Mouse (Mus musculus) stomach, embryonic 16.5 days (tissue): ENCODE data around the gene Efna5. TPM values are rescaled to one million over a fixed set of nuclear protein-coding genes. Genes with fewer than 3 reads are reported as not detected.
A peak's percentile ranks its signal among the peaks of the same experiment; 100 is the strongest.

Source experiments
- ATAC-seq: fragments of 200-750 bp; cut with Nextera tagmentation; 2 replicates; pipeline ENCODE4 v1.8.0; 2017; ENCODE audit warnings: moderate number of reproducible peaks, moderate TSS enrichment; ENCODE audit not compliant: insufficient read depth, low FRiP score
- H3K27ac ChIP-seq: fragments of 300-500 bp; sonication (generic); 2 replicates; pipeline ENCODE4 v1.5.1; 2014; ENCODE audit warnings: low read length
- H3K27me3 ChIP-seq: fragments of 300-500 bp; sonication (generic); 2 replicates; pipeline ENCODE4 v1.6.1; 2014; ENCODE audit warnings: low read length, control low read depth, mixed read lengths; ENCODE audit not compliant: control insufficient read depth, insufficient read depth
- H3K36me3 ChIP-seq: fragments of 300-500 bp; sonication (generic); 2 replicates; pipeline ENCODE4 v1.6.1; 2014; ENCODE audit warnings: low read length; ENCODE audit not compliant: control insufficient read depth, insufficient read depth
- H3K4me1 ChIP-seq: fragments of 300-500 bp; sonication (generic); 2 replicates; pipeline ENCODE4 v1.6.1; 2014; ENCODE audit warnings: low read length, control low read depth, mixed read lengths; ENCODE audit not compliant: control insufficient read depth, insufficient read depth
- H3K4me2 ChIP-seq: fragments of 300-500 bp; sonication (generic); 2 replicates; pipeline ENCODE4 v1.6.1; 2014; ENCODE audit warnings: low read depth, low read length, mixed read lengths
- H3K4me3 ChIP-seq: fragments of 300-500 bp; sonication (generic); replicated peaks from 2 replicates; pipeline ENCODE4 v1.5.1; 2014; ENCODE audit warnings: mild to moderate bottlenecking, low read length
- H3K9ac ChIP-seq: fragments of 300-500 bp; sonication (generic); 2 replicates; pipeline ENCODE4 v1.6.1; 2014; ENCODE audit warnings: low read length
- H3K9me3 ChIP-seq: fragments of 300-500 bp; sonication (generic); replicated peaks from 2 replicates; pipeline ENCODE4 v1.6.1; 2016; ENCODE audit warnings: low read length, control low read depth; ENCODE audit not compliant: control insufficient read depth
- WGBS: fragments of 180-500 bp; shearing (Covaris S2); extraction: QIAGEN DNeasy Blood & Tissue Kit; methylation state at CpG from one replicate; pipeline ENCODE4 v1.1.7; 2014; 5-methylcytosine and 5-hydroxymethylcytosine counted together
- polyA plus RNA-seq: library from polyadenylated mRNA; unstranded; fragments of >200 nt; fragmentation: Nextera tagmentation; extraction: Ambion mirVana; gene quantifications from 2 replicates; pipeline ENCODE4 v1.2.1, GENCODE M21; 2015

The Efna5 gene
- polyA plus RNA-seq, 1 experiment from 2014 or later = 36.9 TPM

DNA sequence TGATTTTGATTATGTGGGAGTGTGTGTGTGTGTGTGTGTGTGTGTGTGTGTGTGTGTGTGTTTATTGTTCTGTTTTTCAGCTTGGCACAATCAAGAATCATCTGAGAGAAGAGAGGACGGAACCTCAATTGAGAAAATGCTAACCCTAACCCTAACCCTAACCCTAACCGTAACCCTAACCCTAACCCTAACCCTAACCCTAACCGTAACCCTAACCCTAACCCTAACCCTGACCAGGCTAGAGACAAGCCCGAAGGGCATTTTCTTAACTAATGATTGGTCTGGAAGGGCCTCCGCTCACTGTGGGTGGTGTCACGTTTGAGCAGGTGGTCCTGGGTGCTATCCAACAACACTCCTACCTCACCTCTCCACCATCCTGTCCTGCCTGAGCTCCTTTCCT, 143.7 kb downstream of the Efna5 start:
- 84% methylated on average over 6 of the region's 6 CpGs for WGBS
- Histone ChIP-seq H3K4me3 (no peak overlapping the region), H3K4me1 (peaks cover 17% of the 10 kb centered on the region), H3K36me3 (no peaks in the 10 kb centered on the region), H3K4me2 (no peak overlapping the region), H3K27me3 (no peaks in the 10 kb centered on the region), H3K9ac (no peak overlapping the region), H3K27ac (no peak overlapping the region), H3K9me3 (0 out of 2 replicates have a peak, but pooled peaks cover 4% of the 10 kb centered on the region)
- peak; percentile 78; the same call in 1 of the 2 replicates for ATAC-seq

DNA sequence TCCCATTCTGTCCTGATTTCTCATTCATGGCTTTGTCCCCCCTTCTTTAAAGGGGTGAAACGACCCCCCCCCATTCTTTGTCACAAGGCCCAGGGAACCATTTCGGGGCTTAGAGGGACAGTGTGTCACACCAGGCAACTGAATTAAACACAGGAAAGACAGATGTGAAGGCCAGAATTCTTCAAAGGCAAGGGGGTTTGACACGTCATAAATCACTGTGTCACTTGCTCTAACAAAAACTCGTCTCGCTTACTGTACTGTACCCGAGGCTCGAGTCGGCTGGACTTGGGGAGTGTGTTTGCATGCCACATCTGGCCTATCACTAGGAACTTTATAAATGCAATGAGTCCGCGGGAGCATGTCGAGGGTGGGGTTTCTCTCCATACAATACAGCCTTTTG, 145.2 kb downstream of the Efna5 start:
- Histone ChIP-seq H3K4me1 (peaks cover 17% of the 10 kb centered on the region), H3K4me3 (no peak overlapping the region), H3K9ac (no peak overlapping the region), H3K27me3 (no peaks in the 10 kb centered on the region), H3K9me3 (0 out of 2 replicates have a peak, but pooled peaks cover 4% of the 10 kb centered on the region), H3K36me3 (no peaks in the 10 kb centered on the region), H3K4me2 (no peak overlapping the region), H3K27ac (no peak overlapping the region)
- ATAC-seq = no peak
- 15% methylated on average over 11 of the region's 11 CpGs for WGBS

DNA sequence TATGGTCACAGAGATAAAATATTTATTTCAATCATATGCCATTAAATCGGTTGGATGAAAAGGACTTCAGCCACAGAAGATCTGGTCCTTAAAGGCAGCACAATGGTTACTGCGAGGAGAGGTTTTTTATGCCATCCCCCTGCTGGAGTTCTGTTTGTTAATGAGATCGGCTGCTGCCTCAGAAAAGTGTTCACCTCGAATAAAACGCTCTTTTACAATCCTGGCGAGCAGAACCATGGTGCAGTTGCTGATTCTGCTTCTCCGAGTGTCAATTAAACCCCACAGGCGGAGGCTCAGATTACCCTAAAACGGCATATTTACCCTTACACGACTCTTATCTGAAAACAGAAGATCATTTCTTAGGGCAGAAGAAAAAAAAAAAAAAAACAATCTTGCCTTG, 146.2 kb downstream of the Efna5 start:
- Histone ChIP-seq H3K27ac (no peak overlapping the region), H3K4me2 (0 out of 2 replicates have a peak overlapping the region, but pooled peaks have one; percentile 5), H3K27me3 (no peaks in the 10 kb centered on the region), H3K9ac (no peak overlapping the region), H3K4me1 (peaks cover 18% of the 10 kb centered on the region), H3K9me3 (0 out of 2 replicates have a peak, but pooled peaks cover 4% of the 10 kb centered on the region), H3K36me3 (no peaks in the 10 kb centered on the region), H3K4me3 (no peak overlapping the region)
- no peak for ATAC-seq
- 34% methylated on average over 10 of the region's 10 CpGs for WGBS

- H3K9me3 ChIP-seq = 0 out of 2 replicates have a peak, but pooled peaks cover 3% of the 10 kb centered on the region
- no peak overlapping the region for H3K4me2 ChIP-seq
- no peak for ATAC-seq
- 71% methylated on average over 4 of the region's 4 CpGs for WGBS
- no peaks in the 10 kb centered on the region for H3K36me3 ChIP-seq
- H3K4me1 ChIP-seq = peaks cover 22% of the 10 kb centered on the region
- H3K4me3 ChIP-seq = no peak overlapping the region
- H3K27ac ChIP-seq = no peak overlapping the region
- H3K9ac ChIP-seq = no peak overlapping the region
- no peaks in the 10 kb centered on the region for H3K27me3 ChIP-seq
Observed at GRCm38 (mm10) chr17:62734067-62734466, 147.1 kb downstream of the Efna5 start.

GRCm38 (mm10) chr17:62729754-62730470, 151.2 kb downstream of the Efna5 start:
- Histone ChIP-seq H3K4me3 (no peak overlapping the region), H3K4me1 (peaks cover 7% of the 10 kb centered on the region), H3K4me2 (no peak overlapping the region), H3K9ac (no peak overlapping the region), H3K36me3 (no peaks in the 10 kb centered on the region), H3K27ac (no peak overlapping the region), H3K9me3 (no peaks in the 10 kb centered on the region), H3K27me3 (no peaks in the 10 kb centered on the region)
- ATAC-seq = no peak
- WGBS = 60% methylated on average over 10 of the region's 10 CpGs

DNA sequence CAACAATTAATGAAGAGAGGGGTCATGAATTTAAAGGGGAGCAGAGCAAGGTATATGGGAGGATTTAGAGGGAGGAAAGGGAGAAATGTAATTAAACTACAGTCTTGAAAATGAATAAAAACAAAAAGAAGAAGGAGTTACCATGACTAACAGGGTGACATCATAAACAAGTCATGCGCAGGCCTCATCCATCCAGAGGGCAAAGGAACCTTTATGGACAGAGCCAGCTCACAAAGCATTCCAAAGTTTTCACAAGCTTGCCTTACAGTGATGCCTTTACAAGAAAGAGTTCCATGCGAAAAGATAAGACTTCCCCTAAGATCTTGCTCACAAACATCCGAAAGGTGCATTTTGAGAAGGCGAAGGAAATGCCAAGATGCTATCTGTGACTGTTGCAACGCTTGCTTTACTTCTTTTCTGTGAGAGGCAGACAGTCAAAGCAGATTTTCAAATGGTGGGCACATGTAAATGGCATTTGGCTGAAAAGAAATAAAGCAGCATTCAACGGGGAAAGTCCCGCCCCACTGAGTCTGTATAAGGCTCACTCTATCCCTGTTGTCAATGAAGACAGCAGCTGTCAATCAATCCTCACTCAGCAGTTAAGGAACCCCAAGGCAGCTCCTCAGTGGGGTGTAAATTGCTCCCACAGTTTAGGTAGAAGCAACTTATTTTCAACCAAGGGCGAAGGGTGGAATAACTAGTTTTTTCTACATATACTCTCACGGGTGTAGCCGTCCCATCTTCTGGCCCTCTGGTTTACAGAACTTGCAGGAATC, 152.8 kb downstream of the Efna5 start:
- Histone ChIP-seq H3K27ac (no peak overlapping the region), H3K4me1 (peaks cover 5% of the 10 kb centered on the region)

DNA sequence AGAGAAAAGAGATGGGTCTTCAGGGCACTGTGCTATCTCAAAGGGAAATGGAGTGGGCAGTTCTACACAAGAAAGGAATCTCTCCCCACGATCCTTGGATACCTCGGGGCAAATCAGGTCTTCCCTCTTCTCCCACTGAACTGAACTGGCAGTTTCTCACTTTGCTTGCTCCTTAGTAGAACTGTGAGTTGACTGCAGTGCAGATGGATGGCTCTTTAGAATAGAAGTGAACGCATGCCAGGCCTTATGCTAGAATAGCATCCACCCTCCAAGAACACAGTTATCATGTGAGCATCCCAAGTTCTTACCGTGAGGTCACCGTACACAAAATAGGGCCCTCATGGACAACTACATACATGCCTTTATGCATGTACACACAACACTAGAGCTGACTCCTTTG, 155.0 kb downstream of the Efna5 start:
- H3K27ac ChIP-seq = no peak overlapping the region
- peaks cover 10% of the 10 kb centered on the region for H3K4me1 ChIP-seq
- no peaks in the 10 kb centered on the region for H3K27me3 ChIP-seq
- no peak for ATAC-seq
- 69% methylated on average over 5 of the region's 5 CpGs for WGBS
- no peaks in the 10 kb centered on the region for H3K9me3 ChIP-seq
- H3K4me2 ChIP-seq = no peak overlapping the region
- H3K36me3 ChIP-seq = no peaks in the 10 kb centered on the region
- H3K9ac ChIP-seq = no peak overlapping the region
- H3K4me3 ChIP-seq = no peak overlapping the region

More for the DNA sequence above, 152.8 kb downstream of the Efna5 start:
- Histone ChIP-seq H3K4me3 (no peak overlapping the region), H3K4me2 (no peak overlapping the region), H3K27me3 (no peaks in the 10 kb centered on the region), H3K36me3 (no peaks in the 10 kb centered on the region), H3K9me3 (no peaks in the 10 kb centered on the region), H3K9ac (no peak overlapping the region)
- ATAC-seq = no peak
- WGBS = 83% methylated on average over 10 of the region's 10 CpGs

DNA sequence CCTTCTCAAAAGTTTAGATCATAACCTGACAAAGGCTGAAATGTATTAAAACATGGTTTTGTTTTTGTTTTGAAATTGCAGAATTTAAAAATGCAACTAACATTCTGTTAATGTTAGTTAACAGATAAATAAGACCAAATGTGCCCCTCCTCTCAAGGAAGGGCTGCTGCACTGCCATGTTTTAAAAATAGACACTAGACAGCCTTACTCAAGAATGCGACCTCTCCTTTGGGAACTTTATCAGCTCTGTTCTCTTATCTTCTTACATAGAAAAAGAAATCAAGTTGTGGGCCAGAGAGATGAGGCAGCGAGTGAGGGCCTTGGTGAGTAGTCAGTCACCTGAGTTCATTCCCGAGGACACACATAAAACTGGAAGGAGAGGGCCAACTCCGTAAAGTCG, 158.2 kb downstream of the Efna5 start:
- peaks cover 14% of the 10 kb centered on the region for H3K4me1 ChIP-seq
- no peaks in the 10 kb centered on the region for H3K36me3 ChIP-seq
- H3K9me3 ChIP-seq = no peaks in the 10 kb centered on the region
- no peaks in the 10 kb centered on the region for H3K27me3 ChIP-seq
- no peak overlapping the region for H3K4me2 ChIP-seq
- no peak overlapping the region for H3K27ac ChIP-seq
- WGBS = 73% methylated on average over 5 of the region's 5 CpGs
- no peak overlapping the region for H3K4me3 ChIP-seq
- no peak overlapping the region for H3K9ac ChIP-seq
- no peak for ATAC-seq

DNA sequence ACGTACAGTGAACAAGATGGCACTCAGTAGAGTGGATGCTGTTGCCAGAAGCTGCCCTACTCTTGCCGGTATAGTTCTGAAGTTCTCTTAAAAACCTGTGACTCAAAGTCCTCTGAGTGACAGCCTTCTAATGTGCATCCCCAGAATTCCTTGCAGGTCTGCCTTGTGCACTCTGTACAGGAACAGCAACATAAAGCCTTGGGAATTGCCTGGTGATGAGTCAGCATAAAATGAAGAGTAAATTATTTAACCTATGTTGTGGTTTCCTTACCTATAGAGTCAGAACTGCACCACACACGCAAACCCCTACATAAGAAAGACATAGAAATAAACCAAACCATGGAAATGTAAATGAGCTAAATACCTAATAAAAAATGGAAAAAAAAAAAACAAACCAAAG, 159.5 kb downstream of the Efna5 start:
- H3K36me3 ChIP-seq = no peaks in the 10 kb centered on the region
- H3K9ac ChIP-seq = no peak overlapping the region
- no peaks in the 10 kb centered on the region for H3K27me3 ChIP-seq
- no peak overlapping the region for H3K27ac ChIP-seq
- peaks cover 14% of the 10 kb centered on the region for H3K4me1 ChIP-seq
- WGBS = 85% methylated on average over 3 of the region's 3 CpGs
- no peaks in the 10 kb centered on the region for H3K9me3 ChIP-seq
- no peak for ATAC-seq
- no peak overlapping the region for H3K4me2 ChIP-seq
- no peak overlapping the region for H3K4me3 ChIP-seq
